Mouse (Mus musculus): ENCODE results near the gene Thy1.

DNA sequence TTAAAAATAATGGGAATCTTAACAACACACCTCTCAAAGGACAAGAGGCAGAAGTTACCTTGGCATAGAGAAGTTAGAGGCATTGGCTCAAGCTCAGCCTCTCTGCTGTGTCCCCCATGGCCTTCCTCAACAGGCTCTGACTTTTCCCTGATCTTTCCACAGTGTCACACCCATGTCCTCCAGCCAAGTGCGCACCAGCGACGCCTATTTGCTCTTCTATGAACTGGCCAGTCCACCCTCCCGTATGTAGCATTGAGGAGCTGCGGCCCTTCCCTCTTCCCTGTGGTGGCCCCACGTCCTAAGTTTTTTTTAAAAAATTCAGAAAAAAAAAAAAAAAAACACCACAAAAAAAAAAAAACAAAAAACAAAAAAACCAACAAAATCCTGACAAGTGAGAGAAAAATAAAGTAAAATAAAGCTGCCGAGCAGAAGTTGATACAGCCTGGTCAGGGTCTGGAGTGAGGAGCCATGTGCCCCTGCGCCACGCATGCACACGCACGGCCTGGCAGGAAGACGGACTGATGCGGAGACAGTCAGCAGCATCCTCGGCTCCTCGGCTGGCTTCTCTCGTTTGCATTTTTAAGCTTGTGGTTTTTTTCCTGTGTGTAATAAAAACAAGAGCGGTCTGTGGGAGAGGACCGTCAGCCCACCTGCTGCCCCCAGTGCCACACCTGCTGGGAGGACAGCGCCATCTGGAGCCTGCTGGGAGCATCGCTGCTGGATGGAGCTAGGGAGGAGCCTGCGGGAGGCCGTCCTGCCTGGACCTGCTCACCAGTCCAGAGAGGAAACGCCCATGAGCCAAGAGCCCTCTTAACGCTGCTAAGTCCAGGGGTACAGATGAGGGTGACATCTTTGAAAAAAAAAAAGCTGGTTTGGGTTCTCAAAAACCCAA is 50.7 kb downstream of the Thy1 start:
- TF ChIP-seq CTCF (IDR thresholded peaks at IDR 0.05; ENCODE audit: insufficient read depth, low read depth, low read length) (peak; percentile 77), POLR2A (IDR thresholded peaks at IDR 0.05; ENCODE audit: insufficient read depth, low read depth, low read length) (no peak)

Measured in olfactory bulb, adult 2 months (tissue).